Mouse (Mus musculus) spleen, postnatal 10 days (tissue): Measurements from ENCODE around the gene Kmt2a.
A peak's percentile ranks its signal among the peaks of the same experiment; 100 is the strongest.

ENCODE experiments used
- DNase-seq, 2 experiments: peaks; one replicate each; pipeline ENCODE4 v3.0.0; 2021 to 2022; ENCODE audit warnings: low spot score in 2 of 2

The Kmt2a gene

GRCm38 (mm10) chr9:44879694-44880271, 1.3 kb downstream of the Kmt2a start:
- peak; percentile 46 to 57 for DNase-seq

GRCm38 (mm10) chr9:44878776-44879500, 2.2 kb downstream of the Kmt2a start:
- peak in 1 of 2 experiments; percentile 39 for DNase-seq

- no peak for DNase-seq
Measured at GRCm38 (mm10) chr9:44877686-44878085, 3.4 kb downstream of the Kmt2a start.

- DNase-seq: no peak
Measured at GRCm38 (mm10) chr9:44875476-44875875, 5.6 kb downstream of the Kmt2a start.

- DNase-seq: no peak
Measured at GRCm38 (mm10) chr9:44874198-44874597, 6.9 kb downstream of the Kmt2a start.

GRCm38 (mm10) chr9:44873665-44874064, 7.4 kb downstream of the Kmt2a start:
- no peak for DNase-seq

GRCm38 (mm10) chr9:44868336-44869094, 12.6 kb downstream of the Kmt2a start:
- no peak for DNase-seq

- DNase-seq: no peak
Measured at GRCm38 (mm10) chr9:44867664-44868063, 13.4 kb downstream of the Kmt2a start.

GRCm38 (mm10) chr9:44866501-44867240, 14.4 kb downstream of the Kmt2a start:
- peak in 1 of 2 experiments; percentile 28 for DNase-seq

GRCm38 (mm10) chr9:44861121-44861520, 20.0 kb downstream of the Kmt2a start:
- no peak for DNase-seq

- no peak for DNase-seq
Measured at GRCm38 (mm10) chr9:44858657-44859056, 22.4 kb downstream of the Kmt2a start.

- DNase-seq: no peak
Measured at GRCm38 (mm10) chr9:44857405-44857992, 23.6 kb downstream of the Kmt2a start.

GRCm38 (mm10) chr9:44855153-44855552, 25.9 kb downstream of the Kmt2a start:
- no peak for DNase-seq

GRCm38 (mm10) chr9:44847446-44847845, 33.6 kb downstream of the Kmt2a start:
- DNase-seq: no peak

GRCm38 (mm10) chr9:44841241-44841640, 39.9 kb downstream of the Kmt2a start:
- DNase-seq: peak in 1 of 2 experiments; percentile 35

GRCm38 (mm10) chr9:44836439-44836838, 44.7 kb downstream of the Kmt2a start:
- peak; percentile 63 to 84 for DNase-seq

- no peak for DNase-seq
Measured at GRCm38 (mm10) chr9:44832356-44832755, 48.7 kb downstream of the Kmt2a start.

- DNase-seq: no peak
Measured at GRCm38 (mm10) chr9:44830506-44830905, 50.6 kb downstream of the Kmt2a start.

GRCm38 (mm10) chr9:44828944-44829343, 52.2 kb downstream of the Kmt2a start:
- DNase-seq: no peak

GRCm38 (mm10) chr9:44826660-44827059, 54.4 kb downstream of the Kmt2a start:
- no peak for DNase-seq
